Mouse (Mus musculus): ENCODE data around the gene Arhgef26.

- TF ChIP-seq TAL1 (IDR thresholded peaks at IDR 0.05; ENCODE audit: low read length) (no peak), GATA1 (IDR thresholded peaks at IDR 0.05; ENCODE audit: low read length) (no peak)
These were observed 121.3 kb downstream of the Arhgef26 start for GRCm38 (mm10) chr3:62459483-62459882.

All from erythroblast, embryonic 14.5 days (primary cell).